16 mouse cellular contexts compared by ENCODE assay signal in genomic region chr8:116676174-116676573, GRCm38 (mm10).
"Had no signal": no experiment of that assay in that cellular context is flagged by ENCODE, and none has a peak within 500 bp of the region (broad histone marks: within the 10 kb centered on the region; RNA-seq: fewer than 3 reads in every experiment).

No protein-coding gene starts in this region.

- H3K36me3 ChIP-seq: neural tube, embryonic 12.5 days; neural tube, embryonic 13.5 days; neural tube, embryonic 15.5 days; stomach, embryonic 15.5 days had no signal

- H3K4me3 ChIP-seq: neural tube, embryonic 12.5 days; neural tube, embryonic 13.5 days; neural tube, embryonic 15.5 days; stomach, embryonic 15.5 days had no signal

- H3K9me3 ChIP-seq: neural tube, embryonic 12.5 days; neural tube, embryonic 13.5 days; neural tube, embryonic 15.5 days; stomach, embryonic 15.5 days had no signal

- DNase-seq: retina, postnatal 1 day; right cerebral cortex, adult 18-20 months; right cerebral cortex, postnatal 14 days; right cerebral cortex, postnatal 25 days; right cerebral cortex, postnatal 4 days; spleen, adult 18-20 months; thymus, adult 18-20 months; thymus, adult 2 months; thymus, postnatal 14 days; thymus, postnatal 25 days; thymus, postnatal 36 days; thymus, postnatal 4 days had no signal

- H3K27ac ChIP-seq: neural tube, embryonic 12.5 days; neural tube, embryonic 13.5 days; neural tube, embryonic 15.5 days; stomach, embryonic 15.5 days had no signal

- H3K4me1 ChIP-seq: neural tube, embryonic 12.5 days; neural tube, embryonic 13.5 days; neural tube, embryonic 15.5 days; stomach, embryonic 15.5 days had no signal

- H3K9ac ChIP-seq: neural tube, embryonic 12.5 days; neural tube, embryonic 13.5 days; neural tube, embryonic 15.5 days; stomach, embryonic 15.5 days had no signal

- H3K4me2 ChIP-seq: neural tube, embryonic 12.5 days; neural tube, embryonic 13.5 days; neural tube, embryonic 15.5 days; stomach, embryonic 15.5 days had no signal

- H3K27me3 ChIP-seq: neural tube, embryonic 12.5 days; neural tube, embryonic 13.5 days; neural tube, embryonic 15.5 days; stomach, embryonic 15.5 days had no signal
